Mouse (Mus musculus): ENCODE data around the gene Dmrta1. TPM values are rescaled to one million over a fixed set of nuclear protein-coding genes. Genes with fewer than 3 reads are reported as not detected.

Dmrta1 gene
- polyA plus RNA-seq (2012; rRNA removed): 0.35 and 0.38 TPM in 2 replicates

DNA sequence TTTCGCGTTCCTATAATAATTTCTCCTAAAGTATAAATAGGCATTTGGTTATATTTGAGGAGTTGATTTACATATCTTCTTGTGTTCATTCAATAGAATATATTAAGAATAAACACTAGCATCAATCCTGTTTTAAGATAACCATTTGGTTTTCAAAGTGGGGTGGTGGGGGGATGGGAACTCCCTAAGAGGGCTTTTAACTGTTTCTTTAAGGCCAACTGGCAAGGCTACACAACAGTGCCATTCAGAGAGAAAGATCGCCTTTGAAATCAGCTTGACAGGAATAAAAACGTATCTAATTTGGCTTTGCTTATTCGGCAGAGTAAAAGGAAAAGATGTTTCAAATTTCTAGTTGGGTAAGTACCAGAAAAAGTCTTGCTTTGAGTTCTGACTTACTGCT is at the start of gene Dmrta1:
TSS of gene Dmrta1 (plus strand) at position 242 of the 400 bp plus-strand sequence.

